Mouse (Mus musculus) CH12F3 (cell line): Measurements from ENCODE around the gene Gpr160.
"Not testable (repeated sequence)": the region's sequence is repeated elsewhere in the genome, so short reads cannot be mapped to it uniquely, and the experiment has no call there.

ENCODE experiments used
- in situ Hi-C: fragments of 300-500 bp; cut with MboI; formaldehyde crosslinking; loops from 2 replicates; pipeline ENCODE4 v1.14.3; 2020; ENCODE audit warnings: low sequenced_read_pairs

Gene Gpr160

DNA sequence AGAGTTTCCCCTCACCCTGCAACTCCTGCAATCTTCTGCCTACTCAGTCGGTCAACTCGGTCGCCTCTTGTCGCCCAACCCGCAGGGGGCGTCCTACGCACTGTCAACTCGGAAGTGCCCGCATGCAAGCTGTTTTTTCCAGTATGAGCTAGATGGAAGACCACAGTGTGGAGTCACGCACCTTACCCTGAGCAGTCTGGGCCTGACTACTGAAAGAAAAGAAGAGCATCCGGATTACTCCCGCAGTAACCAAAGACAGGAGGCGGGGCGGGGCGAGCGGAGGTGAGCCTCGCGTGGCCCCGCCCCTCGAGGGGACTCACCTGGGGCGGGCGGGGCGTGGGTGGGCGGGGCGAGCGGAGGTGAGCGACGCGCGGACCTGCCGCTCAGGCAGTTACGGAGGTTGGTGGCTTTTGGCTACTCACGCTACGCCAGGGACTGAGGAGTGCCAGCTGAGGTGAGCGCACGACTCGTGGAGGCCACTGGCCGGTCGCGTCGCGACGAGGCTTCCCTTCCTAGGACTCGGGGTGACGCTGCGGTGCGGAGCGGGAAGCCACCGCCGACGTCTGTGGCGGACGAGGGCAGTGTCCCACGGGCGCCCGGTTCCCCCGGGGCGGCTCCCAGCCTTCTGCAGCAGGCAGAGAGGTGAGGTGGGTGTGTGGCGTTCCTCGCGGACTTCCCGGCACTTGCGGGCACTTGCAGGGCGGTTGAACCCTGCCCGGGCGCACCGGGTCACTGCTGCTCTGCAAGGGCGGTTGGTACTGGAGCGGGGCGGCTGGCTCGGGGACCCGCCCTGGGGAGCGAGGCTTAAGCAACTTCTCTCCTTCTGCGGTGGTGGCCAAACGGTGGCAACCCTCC is at the start of gene Gpr160:
Gpr160 (plus strand) TSS at position 347 of the 855 bp plus-strand sequence.
- in situ Hi-C loops: no loop called here

DNA sequence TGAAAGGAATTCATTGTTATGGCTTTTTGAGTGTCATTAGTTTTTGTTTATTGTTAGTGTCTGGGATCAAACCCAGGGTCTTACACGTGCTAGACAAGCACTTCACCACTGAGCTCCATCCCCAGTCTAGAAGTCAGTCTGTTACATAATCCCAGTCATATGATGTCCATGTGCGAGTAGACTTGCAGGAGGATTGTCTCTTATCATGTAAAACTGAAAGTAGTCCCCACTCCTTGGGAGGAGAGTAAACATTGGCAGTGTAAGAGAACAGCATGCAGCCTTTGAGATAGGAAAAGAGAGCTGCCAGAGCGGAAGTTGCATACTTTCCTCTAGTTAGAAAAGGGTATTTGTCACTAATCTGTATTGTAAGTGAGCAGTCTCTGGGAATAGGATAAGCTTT is 42.9 kb upstream of the Gpr160 start:
- in situ Hi-C loops: no loop called here

DNA sequence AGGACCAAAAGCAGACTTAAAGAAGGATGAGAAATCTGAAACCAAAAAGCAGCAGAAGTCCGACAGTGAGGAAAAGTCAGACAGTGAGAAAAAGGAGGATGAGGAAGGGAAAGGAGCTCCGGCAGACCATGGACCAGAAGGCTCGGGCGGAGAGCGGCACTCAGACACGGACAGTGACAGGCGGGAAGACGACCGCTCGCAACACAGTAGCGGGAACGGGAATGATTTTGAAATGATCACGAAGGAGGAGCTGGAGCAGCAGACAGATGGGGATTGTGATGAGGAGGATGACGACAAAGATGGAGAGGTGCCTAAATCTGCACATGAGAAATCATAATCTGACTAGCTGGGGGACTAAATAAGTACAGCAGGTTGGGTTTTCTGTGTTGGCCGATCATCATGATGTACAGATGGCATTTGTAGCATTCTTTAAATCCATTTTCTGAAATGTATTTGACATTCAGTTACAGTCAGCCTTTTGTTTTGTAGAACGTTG is 37.1 kb upstream of the Gpr160 start:
- in situ Hi-C loops: no loop called here

DNA sequence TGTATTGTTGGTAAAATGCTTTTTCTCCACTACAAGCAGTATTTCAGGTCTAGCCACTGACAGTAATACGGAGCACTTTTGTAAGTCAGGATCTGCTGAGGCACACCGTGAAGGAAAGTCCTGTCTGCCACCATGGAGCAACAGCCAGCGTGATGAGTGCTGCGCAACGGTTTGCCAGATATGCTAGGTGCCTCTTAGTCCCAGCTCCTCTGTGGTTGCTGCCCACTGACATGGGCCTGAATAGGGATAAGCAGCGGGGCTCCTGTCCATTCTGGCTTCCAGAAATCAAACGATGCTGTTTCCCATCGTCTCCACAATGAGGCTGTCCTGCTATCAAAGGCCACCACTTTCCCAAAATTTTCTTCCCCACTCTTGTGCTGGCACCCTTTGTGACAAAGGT is 33.6 kb upstream of the Gpr160 start:
- in situ Hi-C loops: no loop called here

DNA sequence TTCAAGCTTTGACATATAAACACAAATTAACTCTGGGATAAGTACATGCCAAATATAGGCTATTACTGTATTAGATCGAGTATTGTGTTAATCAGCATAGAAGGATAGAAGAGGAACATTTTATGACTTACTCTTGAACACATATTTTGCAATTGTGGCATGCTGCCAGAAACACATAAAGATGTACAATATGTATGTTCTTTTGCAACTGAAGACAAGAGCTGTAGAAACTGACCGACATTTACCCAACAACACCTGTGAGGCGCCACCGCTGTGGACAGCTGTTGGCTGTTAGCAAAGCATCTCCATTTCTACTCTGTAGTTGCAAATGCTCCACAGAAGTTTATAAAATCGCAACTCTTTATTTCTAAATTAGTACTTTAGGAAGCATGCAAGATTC is 29.7 kb upstream of the Gpr160 start:
- in situ Hi-C loops: no loop called here

DNA sequence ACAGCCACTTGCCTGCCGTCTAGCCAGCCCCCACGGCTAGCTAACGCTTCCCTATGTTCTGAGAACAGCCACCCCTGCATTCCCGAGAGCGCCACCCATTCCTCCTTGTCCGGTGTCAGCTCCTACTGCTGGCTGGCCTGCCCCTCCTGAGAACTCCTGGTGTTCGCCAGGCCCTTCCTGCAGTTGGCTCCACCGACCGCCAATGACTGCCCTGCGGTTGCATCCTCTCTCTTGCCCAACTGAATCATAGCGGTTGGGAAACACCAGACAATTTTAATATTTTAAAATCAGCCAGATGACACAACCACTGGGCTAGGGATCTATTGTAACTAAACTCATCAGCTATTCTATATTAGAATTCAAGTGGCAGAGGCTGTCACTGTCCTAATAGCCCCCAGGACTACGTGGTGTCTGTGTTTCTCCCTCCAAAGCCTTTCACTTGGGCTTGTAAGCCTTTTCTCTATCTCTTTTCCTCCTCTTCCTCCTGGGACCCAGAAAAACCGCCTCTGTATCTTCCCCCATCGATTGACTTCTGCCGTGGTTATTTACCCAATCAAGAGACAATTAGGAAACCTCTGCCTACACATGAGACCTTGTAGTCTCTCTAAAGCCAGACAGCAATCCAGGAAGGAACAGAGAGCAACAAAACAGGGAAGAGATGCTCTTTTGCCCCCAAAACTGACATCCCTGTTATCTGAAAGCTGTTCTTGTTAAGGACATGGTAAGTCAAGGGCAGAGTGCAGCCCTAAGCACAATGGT is 23.7 kb upstream of the Gpr160 start:
- in situ Hi-C loops: no loop called here

DNA sequence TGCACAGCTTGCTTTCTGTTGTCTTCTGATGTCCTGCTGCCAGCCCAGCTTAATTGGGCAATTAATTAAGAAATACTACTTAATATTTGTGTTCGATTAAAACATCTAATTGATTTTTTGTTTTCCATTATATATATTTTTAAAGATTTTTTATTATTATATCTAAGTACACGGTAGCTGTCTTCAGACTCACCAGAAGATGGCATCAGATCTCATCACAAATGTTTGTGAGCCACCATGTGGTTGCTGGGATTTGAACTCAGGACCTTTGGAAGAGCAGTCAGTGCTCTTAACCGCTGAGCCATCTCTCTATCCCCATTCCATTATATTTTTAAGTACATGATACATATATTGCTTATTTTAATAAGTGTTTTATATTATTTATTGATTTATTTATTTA is 22.5 kb upstream of the Gpr160 start:
- in situ Hi-C loops: no loop called here

DNA sequence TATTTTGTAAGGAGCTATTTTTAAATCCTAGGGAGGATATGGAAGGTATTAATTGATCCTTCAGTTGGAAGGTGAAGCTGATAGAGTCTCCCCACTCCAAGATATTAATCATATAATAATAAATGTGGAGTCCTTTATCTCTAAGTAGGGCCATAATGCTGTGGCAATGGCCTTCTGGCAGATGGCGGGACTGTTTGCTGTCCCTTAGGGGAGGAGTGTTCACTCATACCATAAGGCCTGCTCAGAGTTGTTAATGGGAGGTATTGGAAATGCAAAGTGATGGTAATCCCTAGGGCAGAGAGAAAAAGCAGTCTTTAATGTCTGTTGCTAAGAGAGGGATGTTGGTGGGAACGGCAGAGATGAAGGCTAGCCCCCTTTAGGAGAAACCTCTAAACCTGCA is 10.0 kb upstream of the Gpr160 start:
- in situ Hi-C loops: no loop called here

DNA sequence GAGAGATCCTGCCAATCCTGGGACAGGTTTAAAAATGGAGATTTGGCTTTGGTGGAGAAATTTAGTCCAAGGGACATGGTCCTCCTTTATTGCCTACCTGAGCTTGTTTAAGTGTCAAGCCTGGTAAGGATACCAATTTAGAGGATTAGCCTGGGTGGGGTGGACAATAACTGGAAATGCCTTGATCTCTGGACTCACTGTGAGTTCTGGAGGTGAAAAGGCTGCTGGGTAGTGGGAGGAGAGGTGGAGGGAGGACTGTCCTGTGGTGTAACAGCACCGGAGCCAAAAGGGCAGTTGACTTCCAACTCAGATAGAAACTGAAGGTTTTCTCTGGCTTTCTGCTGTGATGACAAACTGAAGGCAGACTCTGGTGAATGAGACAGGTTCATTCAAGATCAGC is 8.3 kb upstream of the Gpr160 start:
- in situ Hi-C loops: no loop called here

DNA sequence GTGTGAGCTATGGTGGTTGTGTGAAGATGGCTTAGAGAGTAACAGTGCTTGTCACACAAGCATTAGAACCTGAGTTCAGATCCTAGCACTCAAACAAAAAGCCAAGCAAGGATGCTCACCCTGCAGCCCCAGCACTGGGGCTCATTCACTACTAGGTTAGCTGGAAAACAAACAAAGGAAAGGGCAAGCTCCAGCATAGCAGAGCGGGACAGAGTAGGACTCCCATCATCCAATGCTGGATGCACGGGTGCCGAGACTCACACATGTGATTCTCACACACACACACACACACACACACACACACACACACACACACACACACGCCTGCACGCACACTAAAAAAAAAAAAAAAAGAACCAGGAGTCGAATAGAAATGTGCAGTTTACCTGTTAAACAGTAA is 4.3 kb upstream of the Gpr160 start:
- in situ Hi-C loops: no loop called here

DNA sequence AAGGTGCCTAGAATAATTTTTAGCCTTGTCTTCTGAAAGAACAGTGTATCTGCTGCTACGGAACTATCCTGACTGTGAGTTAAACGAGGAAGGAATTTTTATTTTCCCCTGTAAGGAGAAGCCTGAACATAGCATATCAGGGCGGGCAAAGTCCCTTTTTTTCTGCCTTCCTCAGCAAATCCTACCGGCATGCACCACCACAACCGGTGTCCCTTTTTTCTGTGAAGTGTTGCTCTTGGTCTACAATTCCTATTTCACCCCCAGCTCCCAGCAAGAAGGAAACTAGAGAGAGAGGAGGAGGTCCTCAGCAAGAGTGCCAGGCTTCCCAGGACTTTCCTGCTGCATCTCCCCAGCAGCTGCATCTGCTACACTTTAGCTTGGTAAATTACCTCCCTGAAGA is 2.2 kb upstream of the Gpr160 start:
- in situ Hi-C loops: no loop called here

DNA sequence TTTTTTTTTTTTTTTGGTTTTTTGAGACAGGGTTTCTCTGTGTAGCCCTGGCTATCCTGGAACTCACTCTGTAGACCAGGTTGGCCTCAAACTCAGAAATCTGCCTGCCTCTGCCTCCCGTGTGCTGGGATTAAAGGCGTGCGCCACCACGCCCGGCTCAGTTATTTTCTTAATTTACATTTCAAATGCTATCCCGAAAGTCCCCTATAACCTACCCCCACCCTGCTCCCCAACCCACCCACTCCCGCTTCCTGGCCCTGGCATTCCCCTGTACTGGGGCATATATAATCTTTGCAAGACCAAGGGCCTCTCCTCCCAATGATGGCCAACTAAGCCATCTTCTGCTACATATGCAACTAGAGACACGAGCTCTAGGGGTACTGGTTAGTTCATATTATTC is 3.8 kb downstream of the Gpr160 start:
- in situ Hi-C loops: not testable (repeated sequence)

DNA sequence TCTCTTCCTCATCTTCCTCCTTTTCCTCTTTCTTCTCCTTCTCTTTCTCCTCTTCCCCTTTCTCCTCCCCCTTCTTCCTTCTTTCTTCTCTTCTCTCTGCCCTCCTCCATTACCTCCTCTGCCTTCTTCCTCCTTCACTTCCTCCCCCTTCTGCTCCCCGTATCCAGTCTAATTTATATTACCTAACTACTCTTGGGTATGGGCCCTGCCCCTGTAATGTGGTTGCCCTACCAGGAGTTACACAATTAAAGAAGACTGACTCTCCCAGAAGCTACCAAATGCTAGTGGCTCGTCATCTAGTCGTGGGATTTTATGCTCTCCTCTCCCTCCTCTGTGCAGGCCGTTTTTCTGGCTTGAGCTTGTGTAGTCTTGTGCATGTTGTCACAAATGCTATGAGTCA is 5.0 kb downstream of the Gpr160 start:
- in situ Hi-C loops: no loop called here

DNA sequence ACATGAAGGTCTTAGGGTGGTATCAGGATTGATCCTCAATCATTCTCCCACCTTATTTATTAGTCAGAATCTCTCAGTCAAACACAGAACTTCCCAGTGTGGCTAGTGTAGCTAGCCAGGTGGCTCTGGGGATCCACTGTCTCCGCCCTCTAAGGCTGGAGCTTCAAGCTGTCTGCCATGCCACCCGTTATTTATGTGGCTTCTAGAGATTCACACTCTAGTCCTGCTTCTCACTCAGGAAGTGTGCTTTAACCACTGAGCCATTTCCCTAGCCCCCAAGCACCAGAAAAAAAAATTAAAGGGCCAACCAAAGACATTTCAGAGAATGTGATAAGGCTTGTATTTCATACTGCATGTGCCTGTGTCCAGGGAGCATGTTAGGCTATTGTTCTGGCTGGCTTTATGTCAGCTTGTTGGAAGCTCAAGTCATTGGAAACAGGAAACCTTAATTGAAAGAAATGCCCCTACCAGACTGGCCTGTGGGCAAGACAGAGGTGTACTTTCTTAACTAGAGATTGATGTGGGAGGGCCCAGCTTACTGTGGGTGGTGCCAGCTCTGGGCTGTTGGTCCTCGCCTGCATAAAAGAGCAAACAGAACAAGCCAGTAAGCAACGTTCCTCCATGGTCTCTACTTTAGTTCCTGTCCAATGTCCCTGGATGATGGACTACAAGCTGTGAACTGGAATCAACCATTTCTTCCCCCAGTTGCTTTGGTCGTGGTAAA is 8.1 kb downstream of the Gpr160 start:
- in situ Hi-C loops: no loop called here

DNA sequence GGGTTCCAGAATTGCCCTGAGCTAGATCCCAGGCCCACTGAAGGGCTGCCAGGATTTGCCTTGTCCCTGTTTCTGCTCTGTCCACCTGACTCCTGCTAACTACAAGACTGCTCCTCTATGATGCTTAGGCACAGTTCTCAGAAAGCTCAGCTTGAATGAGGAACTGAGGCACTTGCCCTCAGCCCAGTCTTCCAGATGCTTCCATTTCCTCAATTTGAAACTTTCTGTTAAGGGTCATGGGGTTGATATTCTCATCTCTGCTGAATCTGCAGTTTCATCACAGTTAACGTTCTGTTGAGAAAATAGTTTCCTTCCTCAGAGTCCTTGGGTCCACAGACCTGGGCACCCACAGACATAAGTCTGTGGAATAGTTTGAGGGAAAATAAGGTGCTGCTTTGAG is 8.9 kb downstream of the Gpr160 start:
- in situ Hi-C loops: no loop called here

DNA sequence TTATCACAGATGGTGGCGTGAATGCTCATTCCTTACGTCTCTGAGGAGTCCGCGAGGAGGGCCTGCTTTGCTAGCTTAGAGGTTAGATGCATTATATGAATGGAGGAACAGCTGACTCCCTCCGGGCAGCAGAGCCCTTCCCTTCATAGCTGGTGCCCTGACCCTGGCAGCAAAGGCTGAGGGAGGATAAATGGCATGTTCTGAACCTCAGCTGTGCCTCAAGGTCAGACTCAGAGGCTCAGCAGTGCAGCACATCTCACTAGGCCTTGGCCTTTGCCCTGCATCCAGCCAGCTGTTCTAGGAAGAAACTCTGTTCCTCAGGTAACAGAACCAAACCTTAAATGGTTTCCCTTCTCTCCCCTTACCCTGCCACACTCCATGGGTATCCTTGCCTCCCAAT is 12.4 kb downstream of the Gpr160 start:
- in situ Hi-C loops: no loop called here

DNA sequence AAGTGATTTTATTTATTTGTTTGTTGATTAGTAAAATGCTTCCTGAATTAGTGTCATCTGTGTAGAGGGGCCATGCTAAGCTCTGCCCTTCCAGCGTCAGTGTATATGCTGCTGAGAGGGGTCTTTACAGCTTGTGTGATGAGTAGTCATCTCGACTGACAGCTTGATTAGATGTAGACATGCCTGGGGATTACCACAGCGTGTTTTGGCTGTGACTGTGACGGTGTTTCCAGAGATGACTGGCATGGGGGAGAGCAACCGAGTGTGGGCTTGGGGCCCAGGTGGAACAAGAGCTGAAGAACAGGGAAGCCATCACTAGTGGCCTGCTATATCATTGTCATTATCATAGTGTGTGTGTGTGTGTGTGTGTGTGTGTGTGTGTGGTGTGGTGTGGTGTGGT is 12.9 kb downstream of the Gpr160 start:
- in situ Hi-C loops: no loop called here

DNA sequence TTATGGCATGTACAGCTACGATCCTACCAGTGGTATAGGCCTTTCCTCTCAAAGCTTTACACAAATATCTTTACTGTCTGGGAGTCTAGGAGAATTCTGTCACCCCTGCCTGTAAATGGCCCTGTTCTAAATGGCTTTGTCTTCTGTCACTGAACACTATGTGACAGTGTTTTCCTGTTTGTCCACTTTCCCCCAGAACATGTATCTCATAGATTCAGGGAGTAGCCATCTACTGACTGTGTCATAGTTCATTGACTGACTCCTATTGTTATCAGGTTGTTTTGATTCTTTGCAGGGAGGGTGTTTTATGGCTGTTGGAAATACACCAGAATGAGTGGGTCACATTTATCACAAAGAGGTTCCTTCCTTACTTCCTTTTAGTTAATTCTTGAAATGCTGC is 14.2 kb downstream of the Gpr160 start:
- in situ Hi-C loops: no loop called here

DNA sequence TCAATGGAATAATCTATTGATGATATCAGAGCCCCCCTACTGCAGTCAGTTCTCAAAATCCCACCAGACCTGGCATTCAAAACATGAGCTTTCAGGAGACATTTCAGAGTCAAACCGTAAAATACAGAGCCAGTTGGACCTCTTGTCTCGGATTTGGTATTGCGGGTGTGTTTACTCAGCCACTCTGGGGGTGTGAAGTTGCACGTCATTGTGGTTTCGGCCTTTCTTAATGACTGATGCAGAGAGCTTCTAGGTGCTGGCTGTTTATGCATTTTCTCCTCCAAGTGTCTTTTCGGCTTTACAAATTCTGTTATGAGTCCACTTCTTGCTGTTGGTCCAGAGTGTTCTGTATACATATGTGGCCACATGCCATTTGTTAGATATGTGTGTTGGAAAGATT is 21.0 kb downstream of the Gpr160 start:
- in situ Hi-C loops: no loop called here

DNA sequence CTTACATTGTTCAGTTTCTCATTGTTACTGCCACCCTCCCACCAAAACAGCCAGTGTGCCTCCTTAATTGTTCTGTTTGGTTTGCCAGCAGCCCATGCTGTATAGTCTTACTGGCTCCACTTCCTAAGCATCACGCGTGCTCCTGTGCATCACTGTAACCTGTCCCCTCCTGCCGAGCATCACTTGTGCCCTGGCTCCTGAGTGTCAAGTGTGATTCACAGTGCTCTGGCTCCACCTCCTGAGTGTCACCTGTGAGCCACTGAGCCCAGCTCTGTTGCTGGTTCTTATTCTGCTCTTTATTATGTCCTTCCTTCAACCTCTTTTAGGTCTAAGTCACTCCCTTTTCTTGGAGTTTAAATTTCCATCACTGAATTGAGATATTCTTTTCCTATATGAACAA is 31.7 kb downstream of the Gpr160 start:
- in situ Hi-C loops: no loop called here

DNA sequence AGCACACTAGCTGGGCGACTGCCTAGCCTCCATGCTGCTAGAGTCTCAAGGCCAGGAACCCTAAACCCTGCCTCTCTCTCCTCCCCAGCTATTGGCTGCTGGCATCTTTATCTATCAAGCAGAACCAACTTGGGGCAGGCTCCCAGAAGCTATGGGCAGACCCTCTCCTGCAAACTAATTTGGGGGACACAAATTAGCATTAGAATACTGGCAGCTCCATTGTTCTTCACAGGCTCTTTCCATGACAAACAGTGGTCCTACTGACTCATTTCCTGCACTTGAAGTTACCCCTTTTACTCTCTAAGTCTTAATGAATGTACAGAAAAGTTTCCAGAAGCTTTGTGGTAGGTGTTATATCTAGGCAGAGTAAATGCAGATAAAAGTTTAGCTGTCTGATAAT is 33.3 kb downstream of the Gpr160 start:
- in situ Hi-C loops: no loop called here

DNA sequence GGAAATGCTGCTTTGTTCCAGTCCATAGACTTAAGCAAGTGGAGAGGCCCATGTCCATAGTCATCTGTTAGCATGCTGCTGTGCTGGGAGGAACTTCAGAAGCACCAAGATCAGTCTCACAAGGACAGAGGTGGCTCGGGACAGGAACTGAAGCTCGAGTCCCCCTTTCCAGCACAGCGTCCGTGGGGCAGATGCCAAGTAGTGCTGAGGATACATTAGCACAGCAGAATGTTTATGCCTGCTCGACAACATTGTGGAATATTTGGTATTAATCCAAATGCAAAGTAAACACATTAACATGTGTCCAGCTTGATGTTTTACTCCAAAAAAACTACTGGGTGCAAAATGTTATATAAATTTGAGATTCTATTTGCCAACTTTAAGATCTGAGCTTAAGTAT is 41.0 kb downstream of the Gpr160 start:
- in situ Hi-C loops: no loop called here
